Mouse (Mus musculus): ENCODE results near the gene Nkg7.

Nkg7 gene

DNA sequence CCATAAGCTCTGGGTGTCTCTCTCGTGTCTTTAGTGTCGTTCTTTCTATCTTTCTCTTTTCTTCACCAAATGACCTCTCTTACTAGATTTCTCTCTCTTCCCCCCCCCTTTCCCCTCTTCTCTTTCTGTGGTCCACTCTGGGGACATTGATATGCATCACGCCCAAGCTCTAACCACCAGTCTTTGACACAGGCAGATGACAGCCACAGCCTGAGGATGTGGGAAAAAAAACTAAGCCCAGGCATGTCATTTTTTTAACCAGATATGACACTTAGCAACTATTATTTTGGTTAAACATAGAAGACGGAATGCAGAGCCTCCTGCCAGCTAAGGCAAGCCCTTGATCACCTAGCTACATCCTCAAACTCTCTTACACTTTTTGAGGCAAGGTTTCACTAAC lies 1.7 kb downstream of the Nkg7 start:
- CTCF ChIA-PET: interaction anchor here in 1 of 4 experiments (0.5 to 1.3 kb wide), 4 partner anchors 13 to 102 kb away, joined by 3 to 7 read pairs (median 4); no protein-coding TSS in a partner anchor
- POLR2A ChIA-PET: interaction anchor here in 3 of 4 experiments (0.6 to 1.6 kb wide), 4 partner anchors 11 to 171 kb away, joined by 3 to 5 read pairs (median 4); partner anchors contain the start of gene Lim2 (in 1 of the 3)

DNA sequence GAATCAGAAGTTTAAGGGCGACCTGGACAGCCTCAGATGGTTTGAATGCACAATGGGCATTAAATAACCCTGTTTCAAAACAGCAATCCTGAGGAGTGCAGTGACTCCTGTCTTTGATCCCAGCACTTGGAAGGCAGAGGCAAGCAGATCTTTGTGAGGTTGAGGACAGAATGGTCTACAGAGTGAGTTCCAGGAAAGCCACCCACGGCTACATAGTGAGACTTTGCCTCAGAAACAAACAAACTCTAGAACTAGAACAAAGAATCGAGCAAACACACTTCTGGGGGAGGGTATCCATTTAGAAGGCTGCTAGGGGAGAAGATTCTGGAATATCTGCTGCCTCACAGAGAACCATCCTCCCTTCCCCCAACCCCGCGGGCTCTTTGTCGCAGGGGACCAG lies 3.6 kb downstream of the Nkg7 start, which contains the start of gene Cldnd2:
Gene Cldnd2 (plus strand): TSS at position 301 of the 400 bp plus-strand sequence.
- POLR2A ChIA-PET: no interaction called here
- CTCF ChIA-PET: interaction anchor here in 2 of 4 experiments (0.6 to 0.7 kb wide), 2 partner anchors 17 to 23 kb away, joined by 3 to 4 read pairs; no protein-coding TSS in a partner anchor

- CTCF ChIA-PET: interaction anchor here in 2 of 4 experiments (0.5 to 1.0 kb wide), 2 partner anchors 18 to 456 kb away, joined by 3 to 9 read pairs; no protein-coding TSS in a partner anchor
- POLR2A ChIA-PET: interaction anchor here in 2 of 4 experiments (0.8 to 3.2 kb wide), 6 partner anchors 10 to 33 kb away, joined by 3 to 34 read pairs (median 4); no protein-coding TSS in a partner anchor
Observed at GRCm38 (mm10) chr7:43441071-43441470, 4.2 kb downstream of the Nkg7 start.

DNA sequence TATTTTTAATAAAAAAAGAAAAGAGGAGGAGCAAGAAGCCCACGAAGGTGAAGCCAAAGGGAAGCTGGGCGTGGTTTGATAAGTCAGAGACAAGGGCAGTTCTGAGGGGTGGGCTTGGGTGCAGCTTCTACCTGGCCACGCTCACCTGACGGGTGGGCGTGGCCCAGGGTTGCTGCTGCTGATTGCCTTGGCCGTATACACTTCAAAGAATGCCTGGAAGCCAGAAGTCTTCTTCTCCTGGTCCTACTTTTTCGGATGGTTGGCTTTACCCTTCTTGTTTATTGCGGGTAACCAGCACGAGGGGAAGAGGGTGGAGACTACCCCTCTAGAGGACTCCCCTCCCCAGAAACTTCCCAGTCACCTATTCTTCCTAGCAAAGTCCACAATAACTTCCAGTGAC lies 5.8 kb downstream of the Nkg7 start:
- POLR2A ChIA-PET: interaction anchor here (1.0 to 3.2 kb wide), 11 partner anchors 9 to 48 kb away, joined by 3 to 34 read pairs (median 5); no protein-coding TSS in a partner anchor
- CTCF ChIA-PET: interaction anchor here in 3 of 4 experiments (0.5 to 2.0 kb wide), 13 partner anchors 9 to 495 kb away, joined by 3 to 10 read pairs (median 4); no protein-coding TSS in a partner anchor

- POLR2A ChIA-PET: interaction anchor here (0.9 to 3.2 kb wide), 18 partner anchors 8 to 229 kb away, joined by 3 to 34 read pairs (median 4); partner anchors contain the start of genes Ctu1 (in 1 of the 4) and Lim2 (in 1 of the 4)
Observed at GRCm38 (mm10) chr7:43443126-43443916, 6.4 kb downstream of the Nkg7 start.

DNA sequence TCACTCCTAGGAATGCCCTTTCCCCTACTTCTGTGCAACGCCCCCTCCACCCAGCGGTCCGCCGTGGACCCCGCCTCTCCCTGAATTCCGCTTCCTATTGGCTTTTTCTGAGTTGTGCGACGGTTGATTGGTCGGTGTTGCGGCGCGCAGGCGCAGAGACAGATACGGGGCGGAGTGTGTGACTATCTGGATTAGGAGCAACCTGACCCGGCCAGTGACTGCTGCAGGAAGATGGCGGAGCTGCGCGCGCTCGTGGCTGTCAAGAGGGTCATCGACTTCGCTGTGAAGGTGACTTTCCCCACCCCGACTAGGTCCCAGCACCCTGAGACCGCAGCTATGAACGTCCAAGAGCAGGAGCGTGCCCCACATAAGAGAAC lies 7.0 kb downstream of the Nkg7 start, which contains the start of the genes Etfb and Gm45233:
Gene Etfb (plus strand): TSS at position 167 of the 377 bp plus-strand sequence.
Gene Gm45233 (plus strand): TSS at position 212 of the 377 bp plus-strand sequence.
- CTCF ChIA-PET: interaction anchor here in 2 of 4 experiments (1.0 to 2.0 kb wide), 3 partner anchors 7 to 22 kb away, joined by 4 to 16 read pairs (median 10); no protein-coding TSS in a partner anchor
- POLR2A ChIA-PET: interaction anchor here in 3 of 4 experiments (0.9 to 3.2 kb wide), 11 partner anchors 9 to 228 kb away, joined by 3 to 34 read pairs (median 4); partner anchors contain the start of genes Ctu1 (in 1 of the 3) and Lim2 (in 1 of the 3)

More at GRCm38 (mm10) chr7:43443126-43443916, 6.4 kb downstream of the Nkg7 start:
- CTCF ChIA-PET: interaction anchor here in 3 of 4 experiments (0.5 to 2.0 kb wide), 10 partner anchors 8 to 494 kb away, joined by 3 to 16 read pairs (median 4); no protein-coding TSS in a partner anchor

- POLR2A ChIA-PET: interaction anchor here in 1 of 4 experiments (8.0 kb wide), 1 partner anchor 18 kb away, joined by 56 read pairs; no protein-coding TSS in a partner anchor
- CTCF ChIA-PET: interaction anchor here in 2 of 4 experiments (0.7 to 2.2 kb wide), 2 partner anchors 18 to 42 kb away, joined by 4 to 9 read pairs; partner anchors contain the start of gene Iglon5 (in 1 of the 2)
Observed at GRCm38 (mm10) chr7:43447801-43448200, 10.9 kb downstream of the Nkg7 start.

- ChIA-PET CTCF (interaction anchor here in 2 of 4 experiments (0.7 to 2.2 kb wide), 2 partner anchors 18 to 42 kb away, joined by 4 to 9 read pairs; partner anchors contain the start of gene Iglon5 (in 1 of the 2)), POLR2A (interaction anchor here in 1 of 4 experiments (8.0 kb wide), 1 partner anchor 17 kb away, joined by 56 read pairs; no protein-coding TSS in a partner anchor)
Observed at GRCm38 (mm10) chr7:43448246-43448645, 11.4 kb downstream of the Nkg7 start.

DNA sequence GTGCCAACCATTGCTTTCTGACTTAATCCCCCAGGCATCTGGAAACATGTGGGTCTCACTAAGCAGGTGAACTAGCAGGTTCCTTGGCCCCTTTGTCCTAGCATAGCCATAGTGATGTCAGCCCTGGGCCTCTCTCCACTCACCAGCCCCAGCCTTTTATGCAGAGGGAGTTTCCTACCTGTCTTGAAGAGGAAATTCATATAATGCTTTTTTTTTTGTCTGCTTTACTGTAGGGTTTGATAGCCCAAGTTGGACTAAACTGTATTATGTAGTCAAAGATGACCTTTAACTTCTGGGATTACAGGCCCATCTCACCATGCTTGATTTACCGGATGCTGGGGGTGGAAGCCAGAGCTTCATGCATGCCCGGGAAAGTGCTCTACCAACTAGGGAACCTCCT lies 12.9 kb downstream of the Nkg7 start:
- POLR2A ChIA-PET: interaction anchor here in 2 of 4 experiments (0.6 to 8.0 kb wide), 6 partner anchors 11 to 182 kb away, joined by 3 to 56 read pairs (median 3); no protein-coding TSS in a partner anchor
- CTCF ChIA-PET: interaction anchor here in 2 of 4 experiments (1.3 to 2.2 kb wide), 2 partner anchors 16 to 20 kb away, joined by 4 to 9 read pairs; no protein-coding TSS in a partner anchor

GRCm38 (mm10) chr7:43451726-43452125 lies 14.9 kb downstream of the Nkg7 start:
- CTCF ChIA-PET: interaction anchor here in 3 of 4 experiments (0.6 to 4.8 kb wide), 6 partner anchors 8 to 157 kb away, joined by 3 to 39 read pairs (median 4); partner anchors contain the start of gene Vsig10l (in 1 of the 3)
- POLR2A ChIA-PET: interaction anchor here (0.9 to 8.0 kb wide), 7 partner anchors 9 to 156 kb away, joined by 3 to 56 read pairs (median 3); partner anchors contain the start of genes Vsig10l (in 1 of the 4) and Zfp819 (in 1 of the 4)

- ChIA-PET POLR2A (interaction anchor here in 3 of 4 experiments (0.6 to 8.0 kb wide), 6 partner anchors 10 to 14 kb away, joined by 4 to 56 read pairs (median 4); no protein-coding TSS in a partner anchor), CTCF (interaction anchor here in 3 of 4 experiments (0.6 to 4.8 kb wide), 8 partner anchors 10 to 140 kb away, joined by 3 to 39 read pairs (median 4); partner anchors contain the start of genes Lim2 (in 1 of the 3), Vsig10l (in 1 of the 3) and Zfp715 (in 1 of the 3))
Observed at GRCm38 (mm10) chr7:43452609-43453008, 15.7 kb downstream of the Nkg7 start.

DNA sequence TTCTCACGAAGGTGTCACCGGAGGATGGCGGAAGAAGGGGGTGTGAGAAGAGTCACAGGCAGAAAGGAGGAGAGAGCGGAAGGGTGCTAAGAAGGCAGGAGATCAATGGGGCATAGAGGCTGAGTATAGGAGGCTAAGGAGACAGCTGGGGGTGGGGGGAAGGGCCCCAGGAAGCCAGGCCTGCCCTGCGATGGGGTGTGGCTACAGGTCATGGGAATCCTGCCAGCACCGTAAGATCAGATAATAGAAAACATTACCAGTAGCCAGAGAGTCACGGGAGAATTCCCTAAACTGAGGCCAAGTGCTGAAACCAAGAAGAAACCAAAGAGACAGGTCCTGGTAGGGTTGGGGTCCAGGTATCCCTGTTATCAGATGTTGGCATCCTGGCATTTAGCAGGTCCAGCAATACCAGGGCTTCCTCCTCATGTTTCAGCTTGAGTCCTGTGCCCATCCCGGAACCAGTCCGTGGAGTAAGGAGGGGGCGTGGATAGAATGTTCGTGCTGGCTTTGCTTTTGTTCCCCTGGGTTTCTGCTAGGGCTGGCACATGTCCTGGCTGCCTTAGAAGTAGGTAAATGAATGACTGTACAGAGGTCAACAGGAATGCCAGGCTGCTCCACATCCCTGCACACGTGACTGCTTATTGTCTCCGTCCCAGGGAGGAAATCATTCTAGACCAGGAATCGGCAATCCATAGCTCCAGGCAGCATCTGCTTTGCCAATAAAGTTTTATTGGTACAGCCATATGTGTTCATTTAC lies 16.9 kb downstream of the Nkg7 start:
- CTCF ChIA-PET: interaction anchor here (0.8 to 4.8 kb wide), 8 partner anchors 12 to 56 kb away, joined by 3 to 39 read pairs (median 4); no protein-coding TSS in a partner anchor
- POLR2A ChIA-PET: interaction anchor here in 3 of 4 experiments (0.6 to 8.0 kb wide), 9 partner anchors 11 to 221 kb away, joined by 3 to 56 read pairs (median 4); no protein-coding TSS in a partner anchor

GRCm38 (mm10) chr7:43454371-43454770 lies 17.5 kb downstream of the Nkg7 start:
- POLR2A ChIA-PET: interaction anchor here in 3 of 4 experiments (0.6 to 8.0 kb wide), 7 partner anchors 11 to 172 kb away, joined by 3 to 56 read pairs (median 4); no protein-coding TSS in a partner anchor
- CTCF ChIA-PET: interaction anchor here in 3 of 4 experiments (0.6 to 4.8 kb wide), 6 partner anchors 11 to 57 kb away, joined by 3 to 39 read pairs (median 4); no protein-coding TSS in a partner anchor

GRCm38 (mm10) chr7:43462851-43463250 lies 26.0 kb downstream of the Nkg7 start, which contains the start of gene Vsig10l:
Gene Vsig10l, plus strand, starts transcription at chr7:43463151.
- CTCF ChIA-PET: interaction anchor here in 3 of 4 experiments (0.9 to 1.2 kb wide), 3 partner anchors 10 to 40 kb away, joined by 3 to 4 read pairs (median 3); no protein-coding TSS in a partner anchor
- POLR2A ChIA-PET: interaction anchor here in 1 of 4 experiments (1.5 kb wide), 1 partner anchor 12 kb away, joined by 3 read pairs; no protein-coding TSS in a partner anchor

- POLR2A ChIA-PET: interaction anchor here in 3 of 4 experiments (0.6 to 3.2 kb wide), 8 partner anchors 8 to 144 kb away, joined by 3 to 34 read pairs (median 10); partner anchors contain the start of genes Etfb (in 2 of the 3), Gm45233 (in 2 of the 3), Lim2 (in 1 of the 3) and Zfp819 (in 1 of the 3)
- CTCF ChIA-PET: interaction anchor here in 2 of 4 experiments (0.9 to 1.1 kb wide), 2 partner anchors 13 to 41 kb away, joined by 3 to 4 read pairs; no protein-coding TSS in a partner anchor
Observed at GRCm38 (mm10) chr7:43463976-43464375, 27.1 kb downstream of the Nkg7 start.

- ChIA-PET POLR2A (interaction anchor here in 3 of 4 experiments (0.6 to 3.2 kb wide), 33 partner anchors 9 to 872 kb away, joined by 3 to 56 read pairs (median 5); partner anchors contain the start of genes Etfb (in 2 of the 3), Gm45233 (in 2 of the 3), Lim2 (in 1 of the 3) and Zfp715 (in 1 of the 3)), CTCF (interaction anchor here (0.7 to 3.0 kb wide), 20 partner anchors 9 to 1832 kb away, joined by 3 to 39 read pairs (median 6); partner anchors contain the start of genes Zfp715 (in 2 of the 4), Etfb (in 1 of the 4), Gm45233 (in 1 of the 4) and Lim2 (in 1 of the 4))
Observed at GRCm38 (mm10) chr7:43464864-43465343, 28.0 kb downstream of the Nkg7 start.
